Mouse (Mus musculus) midbrain, embryonic 12.5 days (tissue): ENCODE data around the gene Lama2. TPM values are rescaled to one million over a fixed set of nuclear protein-coding genes. Genes with fewer than 3 reads are reported as not detected.

Source experiments
- ATAC-seq: fragments of 200-750 bp; cut with Nextera tagmentation; 2 replicates; pipeline ENCODE4 v1.8.0; 2017; ENCODE audit warnings: low read depth, moderate TSS enrichment, moderate library complexity; ENCODE audit not compliant: low FRiP score
- H3K27ac ChIP-seq: fragments of 300-500 bp; sonication (generic); replicated peaks from 2 replicates; pipeline ENCODE4 v1.5.1; 2016; ENCODE audit warnings: mild to moderate bottlenecking
- H3K27me3 ChIP-seq: fragments of 300-500 bp; sonication (generic); 2 replicates; pipeline ENCODE4 v1.6.1; 2016; ENCODE audit warnings: mild to moderate bottlenecking
- H3K36me3 ChIP-seq: fragments of 300-500 bp; sonication (generic); 2 replicates; pipeline ENCODE4 v1.6.1; 2016
- H3K4me1 ChIP-seq: fragments of 300-500 bp; sonication (generic); 2 replicates; pipeline ENCODE4 v1.6.1; 2016
- H3K4me2 ChIP-seq: fragments of 300-500 bp; sonication (generic); replicated peaks from 2 replicates; pipeline ENCODE4 v1.6.1; 2016; ENCODE audit warnings: mild to moderate bottlenecking, moderate library complexity
- H3K4me3 ChIP-seq: fragments of 300-500 bp; sonication (generic); 2 replicates; pipeline ENCODE4 v1.5.1; 2016; ENCODE audit warnings: mild to moderate bottlenecking
- H3K9ac ChIP-seq: fragments of 300-500 bp; sonication (generic); replicated peaks from 2 replicates; pipeline ENCODE4 v1.6.1; 2016; ENCODE audit warnings: mild to moderate bottlenecking, moderate library complexity
- H3K9me3 ChIP-seq: fragments of 300-500 bp; sonication (generic); 2 replicates; pipeline ENCODE4 v1.6.1; 2016; ENCODE audit warnings: mild to moderate bottlenecking
- WGBS: fragments of 180-500 bp; shearing (Covaris S2); methylation state at CpG from one replicate; pipeline ENCODE4 v1.1.7; 2016; 5-methylcytosine and 5-hydroxymethylcytosine counted together
- polyA plus RNA-seq: library from polyadenylated mRNA; unstranded; fragments of >200 nt; fragmentation: Nextera tagmentation; extraction: Ambion mirVana; gene quantifications from 2 replicates; pipeline ENCODE4 v1.2.1, GENCODE M21; 2016

Gene Lama2
- polyA plus RNA-seq, 1 experiment from 2014 or later = 11.4 TPM

DNA sequence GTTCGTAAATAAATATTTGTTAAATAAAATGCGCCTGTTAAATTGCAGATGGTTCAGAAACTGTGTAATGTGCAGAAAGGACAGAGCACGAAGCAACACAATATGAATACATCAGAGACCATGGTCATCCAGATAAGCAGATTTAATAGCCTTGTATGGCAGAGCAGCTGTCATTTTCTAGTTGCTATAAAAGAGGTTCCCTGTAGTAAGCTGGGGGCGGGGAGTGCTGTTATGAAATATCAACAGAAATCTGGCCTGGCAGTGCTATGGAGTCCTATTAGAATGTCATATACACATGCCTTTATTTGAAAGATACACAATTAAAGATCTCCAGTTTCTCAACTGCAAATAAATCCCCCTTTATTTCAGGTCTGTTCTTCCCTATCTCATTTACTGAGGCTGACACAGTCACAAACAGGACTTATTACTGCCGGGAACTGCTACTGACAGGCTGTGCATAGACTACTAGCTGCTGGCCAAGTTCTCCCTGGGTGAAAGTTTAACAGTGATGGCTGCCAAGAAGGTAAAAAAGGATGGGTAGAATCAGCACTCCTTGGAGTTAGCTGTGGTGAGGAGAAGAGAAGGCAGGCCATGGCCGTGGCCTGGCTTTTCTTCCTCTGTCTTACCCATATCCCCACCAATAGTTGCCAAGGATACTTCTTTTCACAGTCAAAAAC lies 396.8 kb downstream of the Lama2 start:
- no peak for ATAC-seq
- Histone ChIP-seq H3K4me2 (no peak overlapping the region), H3K4me1 (no peaks in the 10 kb centered on the region), H3K27me3 (no peaks in the 10 kb centered on the region), H3K9me3 (no peaks in the 10 kb centered on the region), H3K36me3 (no peaks in the 10 kb centered on the region), H3K4me3 (no peak overlapping the region), H3K27ac (0 out of 2 replicates have a peak overlapping the region, but pooled peaks have one; percentile 35), H3K9ac (no peak overlapping the region)
- 82% methylated on average over 6 of the region's 6 CpGs for WGBS

DNA sequence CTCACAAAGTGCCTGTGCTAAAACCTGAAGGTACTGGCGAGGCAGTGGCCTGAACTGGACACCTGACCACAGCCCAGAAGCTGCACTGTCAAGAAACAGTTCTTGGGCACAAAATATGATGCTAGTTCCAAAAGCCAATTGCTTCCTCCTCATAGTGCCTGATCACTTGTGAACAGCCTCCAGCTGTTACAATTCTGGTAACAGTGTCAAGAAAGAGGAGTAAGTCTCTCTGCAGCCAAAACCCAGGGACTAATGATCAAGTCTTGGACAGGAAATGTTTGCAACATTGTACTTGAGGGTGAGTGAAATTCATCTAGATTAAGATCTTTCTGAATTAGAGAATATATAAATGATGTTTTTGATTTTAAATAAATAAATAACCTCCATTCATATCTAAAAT lies 399.9 kb downstream of the Lama2 start:
- WGBS = 74% methylated on average over 1 of the region's 1 CpGs
- no peaks in the 10 kb centered on the region for H3K9me3 ChIP-seq
- no peaks in the 10 kb centered on the region for H3K27me3 ChIP-seq
- H3K9ac ChIP-seq = no peak overlapping the region
- H3K4me2 ChIP-seq = no peak overlapping the region
- no peaks in the 10 kb centered on the region for H3K36me3 ChIP-seq
- H3K27ac ChIP-seq = no peak overlapping the region
- ATAC-seq = no peak
- H3K4me3 ChIP-seq = no peak overlapping the region
- no peaks in the 10 kb centered on the region for H3K4me1 ChIP-seq

DNA sequence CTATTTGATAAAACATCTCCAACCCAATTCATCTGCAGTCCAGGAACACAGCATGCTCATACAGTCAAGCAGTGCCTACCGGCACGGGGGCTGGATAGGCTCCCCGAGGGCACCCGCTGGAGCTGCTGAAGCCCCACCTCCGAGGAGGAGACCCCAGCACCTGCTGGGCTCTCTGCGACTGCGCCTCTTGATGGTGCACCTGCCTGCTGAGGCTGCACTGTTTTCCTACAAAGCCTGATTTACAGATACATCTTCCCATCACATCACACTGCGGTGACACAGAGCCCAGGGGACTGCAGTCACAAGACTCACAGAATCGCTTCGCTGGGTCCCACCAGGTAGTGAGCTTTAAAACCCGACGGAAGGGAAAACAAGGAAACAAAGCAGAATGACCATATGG lies 412.2 kb downstream of the Lama2 start:
- Histone ChIP-seq H3K9me3 (no peaks in the 10 kb centered on the region), H3K27me3 (no peaks in the 10 kb centered on the region), H3K4me1 (no peaks in the 10 kb centered on the region), H3K4me3 (no peak overlapping the region), H3K27ac (no peak overlapping the region), H3K9ac (no peak overlapping the region), H3K36me3 (no peaks in the 10 kb centered on the region), H3K4me2 (no peak overlapping the region)
- 14% methylated on average over 12 of the region's 12 CpGs for WGBS
- no peak for ATAC-seq

DNA sequence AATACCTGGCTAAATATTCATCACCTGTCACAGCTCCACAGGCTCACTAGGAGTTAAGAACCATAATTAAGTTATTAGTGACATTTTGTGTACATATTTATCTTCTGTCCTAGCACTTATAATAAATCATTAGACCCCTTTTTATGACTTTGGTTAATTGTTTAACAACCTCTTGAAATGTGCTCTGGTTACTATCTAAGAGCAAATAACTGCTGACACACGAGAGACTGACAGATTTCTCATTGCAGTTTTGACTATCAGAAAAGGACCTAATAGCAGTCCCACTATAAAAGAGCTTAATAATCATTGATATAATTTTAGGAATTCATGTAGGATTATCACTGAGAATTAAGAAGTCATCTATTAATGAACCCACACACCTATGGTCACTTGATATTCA lies 421.1 kb downstream of the Lama2 start:
- Histone ChIP-seq H3K36me3 (no peaks in the 10 kb centered on the region), H3K9me3 (no peaks in the 10 kb centered on the region), H3K4me2 (no peak overlapping the region), H3K27ac (no peak overlapping the region), H3K4me1 (no peaks in the 10 kb centered on the region), H3K4me3 (no peak overlapping the region), H3K9ac (no peak overlapping the region), H3K27me3 (no peaks in the 10 kb centered on the region)
- 81% methylated on average over 1 of the region's 1 CpGs for WGBS
- ATAC-seq = no peak

DNA sequence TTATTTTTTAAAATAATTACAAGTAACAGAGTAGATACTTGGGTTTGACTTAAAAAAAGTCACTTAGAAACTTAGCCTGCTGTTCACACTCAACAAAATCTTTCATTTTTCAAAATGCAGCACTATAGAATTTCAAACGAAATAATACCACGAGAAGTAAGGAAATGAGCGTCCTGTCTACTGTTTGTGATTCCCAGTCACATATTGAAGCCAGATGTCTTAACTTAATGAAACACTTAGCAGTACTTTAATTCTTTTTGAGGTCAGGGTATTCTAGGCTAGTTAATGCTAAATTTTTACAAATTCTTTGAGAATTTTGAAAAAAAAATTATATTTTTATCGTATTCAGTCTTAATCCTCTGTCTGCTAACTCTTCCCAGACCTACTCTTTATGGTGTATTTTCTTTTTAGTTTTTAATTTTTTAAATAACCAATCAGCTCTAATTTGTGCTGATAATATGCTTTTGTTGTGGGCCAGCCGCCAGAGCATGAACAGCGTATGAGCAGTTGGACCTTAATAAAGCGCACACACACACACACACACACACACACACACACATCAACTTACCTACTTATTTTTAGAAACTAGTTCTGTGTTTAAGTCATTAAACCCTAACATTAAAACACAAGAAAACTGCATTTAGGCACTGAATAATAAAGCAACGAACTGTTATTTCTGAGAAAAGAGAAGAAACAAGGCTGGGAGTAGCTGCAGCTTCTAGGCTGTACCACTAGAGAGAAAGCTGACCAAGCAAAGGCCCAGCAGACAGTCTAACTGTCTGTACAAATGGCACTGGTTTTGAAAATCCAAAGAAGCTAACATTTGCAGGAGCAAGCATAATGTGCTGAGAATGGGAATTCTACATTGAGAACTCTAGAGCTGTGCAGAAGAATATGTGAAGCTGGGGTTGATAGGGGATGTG lies 425.3 kb downstream of the Lama2 start:
- Histone ChIP-seq H3K4me1 (no peaks in the 10 kb centered on the region), H3K27me3 (no peaks in the 10 kb centered on the region), H3K4me3 (no peak overlapping the region), H3K4me2 (no peak overlapping the region), H3K9ac (no peak overlapping the region), H3K27ac (no peak overlapping the region), H3K36me3 (no peaks in the 10 kb centered on the region), H3K9me3 (no peaks in the 10 kb centered on the region)
- 83% methylated on average over 8 of the region's 8 CpGs for WGBS
- ATAC-seq = no peak

DNA sequence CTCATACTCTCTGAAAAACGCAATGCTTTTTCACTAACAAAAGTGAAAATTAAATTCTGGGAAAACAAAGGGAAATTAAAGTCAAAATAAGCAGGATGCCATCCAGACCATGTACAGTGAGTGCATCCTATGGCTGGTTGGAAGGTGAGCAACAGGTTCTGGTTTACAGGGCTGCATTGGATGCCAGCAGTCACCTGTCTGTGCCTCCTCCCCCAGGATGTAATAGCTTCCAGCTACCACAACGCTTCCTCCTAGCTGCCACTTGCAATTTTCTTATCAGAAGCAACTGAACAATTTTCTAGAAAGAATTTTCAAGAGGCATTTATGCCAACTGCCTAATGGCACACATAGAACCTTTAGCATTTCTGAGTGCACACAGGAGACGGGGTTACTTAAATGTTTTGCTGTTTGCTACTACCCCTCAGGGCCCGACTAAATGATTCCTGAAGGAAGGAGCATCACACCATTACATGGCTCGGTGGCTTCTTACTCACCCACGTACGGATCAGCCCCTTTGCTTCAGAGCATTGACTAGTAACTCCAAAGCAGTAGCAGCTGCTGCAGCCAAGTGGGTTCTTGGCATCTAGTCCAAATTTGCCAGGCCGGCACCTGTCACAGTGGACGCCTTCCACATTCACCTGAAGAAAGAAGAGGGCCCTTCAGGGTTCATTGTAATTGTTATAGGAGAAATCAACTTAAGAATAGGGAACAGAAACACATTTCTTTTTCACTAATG lies 430.8 kb downstream of the Lama2 start:
- H3K4me3 ChIP-seq = no peak overlapping the region
- no peaks in the 10 kb centered on the region for H3K36me3 ChIP-seq
- H3K27me3 ChIP-seq = no peaks in the 10 kb centered on the region
- no peak overlapping the region for H3K9ac ChIP-seq
- H3K27ac ChIP-seq = no peak overlapping the region
- ATAC-seq = no peak
- H3K9me3 ChIP-seq = no peaks in the 10 kb centered on the region
- WGBS = 89% methylated on average over 9 of the region's 9 CpGs
- H3K4me1 ChIP-seq = no peaks in the 10 kb centered on the region
- H3K4me2 ChIP-seq = no peak overlapping the region

DNA sequence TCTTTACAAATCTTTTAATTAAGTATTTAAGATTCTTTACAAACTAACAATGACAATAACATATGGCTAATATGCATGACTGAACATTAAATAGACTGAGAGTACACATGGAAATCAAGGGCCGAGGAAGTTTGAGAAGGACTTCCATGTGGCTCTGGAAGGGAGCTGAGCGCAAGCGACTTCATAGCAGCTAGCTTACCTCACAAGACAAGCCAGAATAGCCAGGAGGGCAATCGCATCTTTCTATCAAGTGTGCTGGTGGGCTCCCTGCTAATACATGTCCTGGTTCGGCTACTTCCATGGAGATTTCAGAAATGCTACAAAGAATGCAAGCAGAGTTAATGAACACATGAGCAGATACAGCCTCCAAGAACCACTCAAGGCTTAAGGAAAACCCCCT lies 435.4 kb downstream of the Lama2 start:
- H3K4me3 ChIP-seq = no peak overlapping the region
- no peaks in the 10 kb centered on the region for H3K36me3 ChIP-seq
- ATAC-seq = no peak
- no peak overlapping the region for H3K4me2 ChIP-seq
- H3K9me3 ChIP-seq = no peaks in the 10 kb centered on the region
- WGBS = 49% methylated on average over 5 of the region's 5 CpGs
- no peak overlapping the region for H3K27ac ChIP-seq
- no peaks in the 10 kb centered on the region for H3K4me1 ChIP-seq
- H3K27me3 ChIP-seq = no peaks in the 10 kb centered on the region
- no peak overlapping the region for H3K9ac ChIP-seq

DNA sequence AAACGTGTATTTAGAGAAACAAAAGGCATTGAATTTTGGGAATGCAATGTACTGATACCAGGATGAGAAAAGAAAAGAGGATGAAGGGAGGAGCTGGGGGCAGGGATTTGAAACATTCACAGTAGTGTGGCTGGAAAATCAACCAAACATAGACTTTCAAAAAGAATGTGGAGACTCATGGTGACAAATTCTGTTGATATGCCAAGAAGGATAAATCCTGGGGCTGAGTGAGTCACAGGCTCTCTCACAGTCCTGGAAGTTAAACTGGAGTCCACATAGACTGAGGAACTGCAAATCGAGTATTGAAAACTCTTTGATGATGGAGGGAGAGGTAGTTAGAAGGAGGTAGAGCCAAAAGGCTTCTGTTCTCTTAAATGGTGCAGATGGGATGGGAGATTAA lies 445.3 kb downstream of the Lama2 start:
- ATAC-seq = no peak
- WGBS = 69% methylated on average over 2 of the region's 2 CpGs

DNA sequence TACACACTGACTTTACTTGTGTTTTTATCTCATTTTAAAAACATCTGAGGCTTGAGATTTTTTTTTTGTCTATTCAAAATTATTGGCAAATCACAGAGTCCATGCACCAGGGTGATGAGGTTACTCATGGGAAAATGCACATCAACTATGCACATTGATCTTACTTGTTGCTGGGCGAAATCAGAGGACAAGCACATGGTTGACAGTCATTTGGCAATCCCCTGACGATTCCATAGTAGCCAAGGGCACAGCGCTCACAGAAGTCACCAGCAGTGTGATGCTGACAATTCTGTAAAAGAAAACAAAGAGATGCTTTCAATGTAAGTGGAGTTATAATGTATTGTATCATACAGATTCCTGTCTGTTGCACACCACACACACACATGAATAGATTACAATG lies 454.8 kb downstream of the Lama2 start:
- H3K4me2 ChIP-seq = no peak overlapping the region
- no peak for ATAC-seq
- H3K9ac ChIP-seq = no peak overlapping the region
- 79% methylated on average over 3 of the region's 3 CpGs for WGBS
- H3K9me3 ChIP-seq = no peaks in the 10 kb centered on the region
- no peak overlapping the region for H3K27ac ChIP-seq
- H3K4me1 ChIP-seq = no peaks in the 10 kb centered on the region
- H3K36me3 ChIP-seq = no peaks in the 10 kb centered on the region
- H3K27me3 ChIP-seq = no peaks in the 10 kb centered on the region
- H3K4me3 ChIP-seq = no peak overlapping the region

More for the DNA sequence above, 445.3 kb downstream of the Lama2 start:
- no peak overlapping the region for H3K9ac ChIP-seq
- H3K27me3 ChIP-seq = no peaks in the 10 kb centered on the region
- no peak overlapping the region for H3K4me2 ChIP-seq
- no peaks in the 10 kb centered on the region for H3K36me3 ChIP-seq
- H3K4me1 ChIP-seq = no peaks in the 10 kb centered on the region
- H3K9me3 ChIP-seq = no peaks in the 10 kb centered on the region
- no peak overlapping the region for H3K4me3 ChIP-seq
- H3K27ac ChIP-seq = no peak overlapping the region

DNA sequence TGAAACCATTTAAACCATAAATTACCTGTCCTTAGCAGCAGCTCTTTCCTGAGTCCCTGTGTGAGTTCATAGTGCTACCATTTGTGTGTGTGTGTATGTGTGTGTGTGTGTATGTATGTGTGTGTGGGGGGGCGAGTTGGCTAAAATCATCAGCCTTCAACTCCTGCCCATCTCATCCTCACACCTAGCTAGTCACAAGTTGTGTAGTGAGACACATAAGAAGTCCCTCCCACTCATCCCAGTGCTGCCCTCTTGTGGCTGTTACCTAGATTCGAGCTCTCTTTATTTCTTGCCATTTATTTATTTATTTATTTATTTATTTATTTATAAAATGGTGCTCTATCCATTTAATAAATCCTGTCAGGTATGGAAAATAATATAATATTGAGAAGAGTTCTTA lies 457.2 kb downstream of the Lama2 start:
- WGBS = 77% methylated on average over 2 of the region's 2 CpGs
- Histone ChIP-seq H3K9ac (no peak overlapping the region), H3K4me2 (no peak overlapping the region), H3K4me1 (no peaks in the 10 kb centered on the region), H3K9me3 (no peaks in the 10 kb centered on the region), H3K27me3 (no peaks in the 10 kb centered on the region), H3K27ac (no peak overlapping the region), H3K4me3 (no peak overlapping the region), H3K36me3 (no peaks in the 10 kb centered on the region)
- no peak; the same call in 1 of the 2 replicates for ATAC-seq

DNA sequence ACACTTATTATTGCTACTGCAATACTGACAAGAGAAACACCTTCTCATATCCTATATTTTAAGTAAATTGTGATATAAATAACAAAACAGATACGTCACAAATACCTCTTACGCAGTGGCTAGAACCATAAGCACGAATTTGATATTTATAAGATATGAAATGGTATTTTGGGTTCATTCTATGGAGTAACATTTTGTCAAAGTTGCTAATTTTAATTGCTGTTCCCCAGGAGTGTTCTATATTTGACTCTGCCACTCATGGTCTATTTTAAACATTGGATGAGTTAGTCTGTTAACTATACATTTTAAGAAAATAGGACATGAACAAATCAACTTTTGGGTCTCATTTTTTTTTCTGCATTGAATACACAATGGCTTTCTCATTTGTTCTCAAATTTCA lies 469.3 kb downstream of the Lama2 start:
- Histone ChIP-seq H3K9ac (no peak overlapping the region), H3K36me3 (no peaks in the 10 kb centered on the region), H3K9me3 (no peaks in the 10 kb centered on the region), H3K4me1 (no peaks in the 10 kb centered on the region), H3K4me2 (no peak overlapping the region), H3K27ac (no peak overlapping the region), H3K27me3 (no peaks in the 10 kb centered on the region), H3K4me3 (no peak overlapping the region)
- no peak for ATAC-seq
- 94% methylated on average over 3 of the region's 3 CpGs for WGBS

DNA sequence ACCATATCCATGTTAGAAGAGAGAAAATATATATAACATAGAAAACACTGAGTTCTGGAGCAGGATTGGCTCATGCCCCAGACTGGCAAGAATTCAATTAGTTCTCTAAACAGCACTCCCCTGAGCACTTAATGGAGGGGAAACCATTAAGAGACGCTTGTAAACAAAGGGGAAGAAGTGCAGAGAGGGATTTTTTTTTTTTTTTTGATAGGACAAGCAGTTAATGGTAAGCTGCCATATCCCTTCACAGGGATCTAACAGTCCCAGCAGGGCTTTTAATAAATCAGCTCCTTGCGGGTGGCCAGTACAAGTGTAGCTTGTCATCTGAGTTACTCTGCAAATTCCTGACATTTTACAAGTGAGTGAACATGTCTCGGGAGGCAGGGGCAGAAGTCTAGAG lies 479.1 kb downstream of the Lama2 start:
- H3K4me3 ChIP-seq = no peak overlapping the region
- no peak overlapping the region for H3K27ac ChIP-seq
- H3K36me3 ChIP-seq = no peaks in the 10 kb centered on the region
- H3K4me1 ChIP-seq = no peaks in the 10 kb centered on the region
- no peak overlapping the region for H3K4me2 ChIP-seq
- H3K9ac ChIP-seq = no peak overlapping the region
- no peaks in the 10 kb centered on the region for H3K27me3 ChIP-seq
- no peak for ATAC-seq
- no peaks in the 10 kb centered on the region for H3K9me3 ChIP-seq
- 44% methylated on average over 3 of the region's 3 CpGs for WGBS
